9 mouse cellular contexts compared by ENCODE assay signal in the genomic region with DNA sequence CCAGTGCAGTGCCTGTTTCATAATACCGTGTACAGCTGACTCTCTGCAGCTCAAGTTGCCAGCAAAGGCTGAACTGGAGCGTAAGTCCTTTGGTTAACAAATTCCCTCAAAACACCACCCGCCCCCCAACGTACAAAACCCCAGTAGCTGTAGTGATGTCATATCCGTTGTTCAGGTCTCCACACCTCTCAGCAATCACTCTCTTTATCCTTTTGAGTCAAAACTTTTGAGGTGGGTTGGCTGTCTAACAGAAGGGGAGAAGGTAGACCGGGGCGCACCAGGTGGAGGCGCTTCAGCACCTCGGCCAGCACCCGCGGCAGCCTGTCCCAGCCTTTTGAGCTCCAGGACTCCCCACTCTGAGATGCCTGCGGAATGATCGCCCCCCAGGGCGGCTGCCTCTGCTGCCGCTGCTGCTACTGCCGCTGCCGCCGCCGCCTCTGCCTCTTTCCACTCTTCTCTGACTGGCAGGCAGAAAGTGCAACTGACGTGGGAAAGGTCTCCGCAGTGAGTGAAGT. TPM values are rescaled to one million over a fixed set of nuclear protein-coding genes. Genes with fewer than 3 reads are reported as not detected.
A peak's percentile ranks its signal among the peaks of the same experiment; 100 is the strongest.
DNase-seq lines count a peak whose midpoint lies in the region; ATAC-seq lines count a peak whose summit lies in the region.
"Had no signal": no experiment of that assay in that cellular context is flagged by ENCODE, and none has a peak within 500 bp of the region (broad histone marks: within the 10 kb centered on the region; RNA-seq: fewer than 3 reads in every experiment).

A gene (plus strand): TSS at position 155 of the 515 bp plus-strand sequence.

- 5% methylated on average over 21 of the region's 21 CpGs for WGBS in embryonic facial prominence, embryonic 14.5 days
- 4% methylated on average over 21 of the region's 21 CpGs for WGBS in hindbrain, embryonic 10.5 days
- under 1% methylated on average over 21 of the region's 21 CpGs for WGBS in midbrain, embryonic 16.5 days

- no peaks in the 10 kb centered on the region for H3K4me1 ChIP-seq in embryonic facial prominence, embryonic 14.5 days (ENCODE audit: control insufficient read depth, insufficient read depth, low read length)
- H3K4me1 ChIP-seq in hindbrain, embryonic 10.5 days (replicated peaks) = peaks cover 12% of the 10 kb centered on the region
- H3K4me1 ChIP-seq in midbrain, embryonic 16.5 days (ENCODE audit: control insufficient read depth, insufficient read depth, low read length) = peaks cover 2% of the 10 kb centered on the region; the same call in 1 of the 2 replicates

- H3K4me2 ChIP-seq in embryonic facial prominence, embryonic 14.5 days (ENCODE audit: low read depth, low read length) = peak within 1 kb of the TSS; percentile 41
- peak within 1 kb of the TSS; percentile 79 for H3K4me2 ChIP-seq in midbrain, embryonic 16.5 days (ENCODE audit: low read length)

- H3K4me3 ChIP-seq in embryonic facial prominence, embryonic 14.5 days (ENCODE audit: low read depth, low read length) = peak within 1 kb of the TSS; percentile 1; the same call in 1 of the 2 replicates
- peak within 1 kb of the TSS; percentile 51 for H3K4me3 ChIP-seq in hindbrain, embryonic 10.5 days
- H3K4me3 ChIP-seq in midbrain, embryonic 16.5 days (ENCODE audit: low read depth, low read length) = peak within 1 kb of the TSS; percentile 62

- H3K27ac ChIP-seq in embryonic facial prominence, embryonic 14.5 days (replicated peaks; ENCODE audit: low read depth, low read length) = no peak within 1 kb of the TSS
- H3K27ac ChIP-seq in hindbrain, embryonic 10.5 days = peak within 1 kb of the TSS; percentile 45
- H3K27ac ChIP-seq in midbrain, embryonic 16.5 days (ENCODE audit: low read length) = peak within 1 kb of the TSS; percentile 77

- no peak within 1 kb of the TSS for H3K9ac ChIP-seq in embryonic facial prominence, embryonic 14.5 days (ENCODE audit: low read depth, low read length)
- peak within 1 kb of the TSS; percentile 73 for H3K9ac ChIP-seq in midbrain, embryonic 16.5 days (ENCODE audit: low read depth, low read length)

- H3K27me3 ChIP-seq in embryonic facial prominence, embryonic 14.5 days (replicated peaks; ENCODE audit: control insufficient read depth, insufficient read depth, low read length) = peaks cover 5% of the 10 kb centered on the region; the same call in 1 of the 2 replicates
- H3K27me3 ChIP-seq in hindbrain, embryonic 10.5 days (ENCODE audit: insufficient read depth, poor library complexity, severe bottlenecking) = no peaks in the 10 kb centered on the region
- no peaks in the 10 kb centered on the region for H3K27me3 ChIP-seq in midbrain, embryonic 16.5 days (ENCODE audit: control insufficient read depth, insufficient read depth, low read depth, low read length)

- ATAC-seq in embryonic facial prominence, embryonic 14.5 days (ENCODE audit: low read depth) = peak; percentile 79
- peak; percentile 84 for ATAC-seq in midbrain, embryonic 16.5 days

- no peaks in the 10 kb centered on the region for H3K36me3 ChIP-seq in embryonic facial prominence, embryonic 14.5 days (ENCODE audit: control insufficient read depth, insufficient read depth, low read length)
- H3K36me3 ChIP-seq in hindbrain, embryonic 10.5 days = no peaks in the 10 kb centered on the region
- H3K36me3 ChIP-seq in midbrain, embryonic 16.5 days (ENCODE audit: control insufficient read depth, insufficient read depth, low read length) = no peaks in the 10 kb centered on the region

- no peaks in the 10 kb centered on the region for H3K9me3 ChIP-seq in embryonic facial prominence, embryonic 14.5 days (ENCODE audit: control insufficient read depth, low read length)
- H3K9me3 ChIP-seq in hindbrain, embryonic 10.5 days = no peaks in the 10 kb centered on the region
- no peaks in the 10 kb centered on the region for H3K9me3 ChIP-seq in midbrain, embryonic 16.5 days (replicated peaks; ENCODE audit: control insufficient read depth, low read length, poor library complexity, severe bottlenecking)

- peak; percentile 22 for DNase-seq in gastrocnemius, postnatal 10 days
- no peak for DNase-seq in gastrocnemius, postnatal 25 days
- DNase-seq in adrenal gland, postnatal 36 days = peak; percentile 46 to 67
- DNase-seq in embryonic facial prominence, embryonic 14.5 days (ENCODE audit: low spot score) = peak; percentile 83
- peak; percentile 72 for DNase-seq in hindbrain, embryonic 10.5 days (ENCODE audit: low spot score)
- DNase-seq in layer of hippocampus, postnatal 36 days = peak; percentile 40 to 52
- DNase-seq in testis, postnatal 14 days (ENCODE audit: low spot score) = peak; percentile 48

RNA-seq across cellular contexts. Expression of the gene that starts here (rescaled TPM):
- under 1 TPM in 1 of 2 experiments, not detected in 1; 0.11 TPM for total RNA-seq in gastrocnemius, postnatal 10 days (2021)
- total RNA-seq in gastrocnemius, postnatal 25 days (2021) = not detected
- total RNA-seq in adrenal gland, postnatal 36 days (2021) = 1 to 10 TPM; 2.4 to 4.1 TPM
- 0.46 and 0.53 TPM in 2 replicates for polyA plus RNA-seq in embryonic facial prominence, embryonic 14.5 days (2014; fragmentation: Nextera tagmentation; extraction: Ambion mirVana)
- polyA plus RNA-seq in hindbrain, embryonic 10.5 days (2016; fragmentation: Nextera tagmentation; extraction: Ambion mirVana) = 0.47 and 0.72 TPM in 2 replicates
- total RNA-seq in layer of hippocampus, postnatal 36 days (2021) = 10 to 100 TPM; 16.5 to 19.5 TPM
- 17.6 and 22.6 TPM in 2 replicates for polyA plus RNA-seq in midbrain, embryonic 16.5 days (2015; fragmentation: Nextera tagmentation; extraction: Ambion mirVana)
- total RNA-seq: heart, adult 18-20 months had no signal

Comparison
In these comparisons a context has a peak if more than half of its experiments do, and no peak if none do; other contexts are left out.
1. RNA of the gene that starts here (polyA plus RNA-seq): 17.6 to 22.6 TPM in midbrain, embryonic 16.5 days; 0.47 to 0.72 TPM in hindbrain, embryonic 10.5 days and 0.46 to 0.53 TPM in embryonic facial prominence, embryonic 14.5 days; every median in the first group is over 10 times any median in the second.
2. Peak in DNase-seq in gastrocnemius, postnatal 10 days; RNA of the gene not detected or under 1 TPM.
3. Peak in DNase-seq, ATAC-seq, H3K4me3 ChIP-seq and H3K4me2 ChIP-seq in embryonic facial prominence, embryonic 14.5 days; RNA of the gene not detected or under 1 TPM.
4. Peak in DNase-seq, H3K4me3 ChIP-seq and H3K27ac ChIP-seq in hindbrain, embryonic 10.5 days; RNA of the gene not detected or under 1 TPM.
5. H3K4me3 ChIP-seq: peak in every context shown above with its lines; median percentile 62 in midbrain, embryonic 16.5 days; 51 in hindbrain, embryonic 10.5 days; 1 in embryonic facial prominence, embryonic 14.5 days.